Mouse (Mus musculus): ENCODE results near the gene Taf1c. TPM values are rescaled to one million over a fixed set of nuclear protein-coding genes. Genes with fewer than 3 reads are reported as not detected.

The Taf1c gene
- polyA plus RNA-seq, 1 experiment: 109 TPM

DNA sequence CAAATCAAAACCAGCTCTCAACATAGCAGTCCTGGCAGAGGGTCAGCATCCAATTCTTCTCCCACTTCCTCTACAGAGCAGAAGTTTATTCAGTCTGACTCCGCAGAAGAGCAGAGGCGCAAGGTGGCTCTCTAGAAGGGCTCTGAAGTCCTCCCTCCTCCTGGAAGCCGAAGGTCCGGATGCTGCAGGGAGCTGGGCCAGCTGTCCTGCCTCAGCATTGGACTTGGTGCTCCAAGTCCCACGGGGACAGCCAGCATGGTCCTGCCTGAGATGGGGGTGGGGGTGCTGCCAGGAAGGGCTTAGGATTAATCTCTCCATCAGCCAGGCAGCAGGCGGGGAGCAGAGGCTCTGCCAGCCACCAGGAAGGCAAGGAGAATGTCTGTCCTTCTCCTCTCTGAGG, 30.4 kb upstream of the Taf1c start, which contains the start of gene Kcng4:
Kcng4 (minus strand) TSS at position 303 of the 400 bp plus-strand sequence.
- Histone ChIP-seq H3K4me3 (ENCODE audit: control insufficient read depth, insufficient read depth, low read length) (no peak within 1 kb of the TSS), H3K4me1 (replicated peaks; ENCODE audit: control insufficient read depth, insufficient read depth, low read length) (no peaks in the 10 kb centered on the region), H3K27ac (ENCODE audit: control insufficient read depth, insufficient read depth, low read length) (no peak within 1 kb of the TSS), H3K36me3 (ENCODE audit: control insufficient read depth, insufficient read depth, low read length) (no peaks in the 10 kb centered on the region), H3K27me3 (ENCODE audit: control insufficient read depth, insufficient read depth, low read length) (no peaks in the 10 kb centered on the region; the same call in 1 of the 2 replicates)
- TF ChIP-seq CTCF (IDR thresholded peaks at IDR 0.05; ENCODE audit: borderline replicate concordance, control insufficient read depth, extremely low read depth, insufficient read depth, low read length, poor library complexity) (no peak), POLR2A (IDR thresholded peaks at IDR 0.05; ENCODE audit: control insufficient read depth, extremely low read depth, insufficient read depth, low read length, poor library complexity) (no peak)
- no peak for DNase-seq
- WGBS: 47% methylated on average over 6 of the region's 6 CpGs

DNA sequence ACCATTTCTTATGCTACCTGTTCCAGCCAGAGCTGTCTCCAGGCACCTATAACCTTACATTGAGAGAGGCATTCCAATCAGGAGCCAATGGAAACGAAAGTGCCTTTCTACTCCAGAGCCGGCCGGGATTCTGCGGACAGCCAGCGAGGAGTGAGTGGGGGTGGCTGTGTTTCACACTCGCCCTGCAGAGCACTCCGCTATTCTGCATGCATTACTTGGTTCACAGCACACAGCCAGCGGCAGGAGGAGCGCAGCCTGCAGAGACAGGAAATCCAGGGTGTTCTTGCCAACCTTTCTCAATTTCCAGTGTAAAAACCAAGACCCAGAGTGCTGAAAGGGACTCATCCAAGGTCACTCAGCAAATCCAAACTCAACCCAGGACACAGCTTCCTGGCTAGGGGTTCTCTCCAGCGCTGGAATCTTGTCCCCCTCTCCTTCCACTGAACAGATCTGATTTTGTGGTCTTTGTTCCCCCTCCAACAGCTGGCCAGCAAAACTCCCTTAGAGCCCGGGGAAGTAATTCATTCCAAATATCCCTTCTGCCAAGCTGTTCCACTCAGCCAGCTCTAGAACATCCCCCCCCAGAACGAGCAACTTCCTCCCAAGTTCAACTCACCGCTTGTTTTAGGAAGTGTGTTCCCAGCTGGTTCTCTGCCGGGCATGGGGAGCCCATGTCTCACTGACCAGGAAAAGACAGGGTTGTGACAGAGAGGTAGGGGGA, 29.8 kb upstream of the Taf1c start:
- WGBS: 35% methylated on average over 14 of the region's 14 CpGs
- Histone ChIP-seq H3K27me3 (ENCODE audit: control insufficient read depth, insufficient read depth, low read length) (no peaks in the 10 kb centered on the region; the same call in 1 of the 2 replicates), H3K4me3 (ENCODE audit: control insufficient read depth, insufficient read depth, low read length) (no peak overlapping the region), H3K27ac (ENCODE audit: control insufficient read depth, insufficient read depth, low read length) (no peak overlapping the region), H3K4me1 (replicated peaks; ENCODE audit: control insufficient read depth, insufficient read depth, low read length) (no peaks in the 10 kb centered on the region), H3K36me3 (ENCODE audit: control insufficient read depth, insufficient read depth, low read length) (no peaks in the 10 kb centered on the region)
- TF ChIP-seq POLR2A (IDR thresholded peaks at IDR 0.05; ENCODE audit: control insufficient read depth, extremely low read depth, insufficient read depth, low read length, poor library complexity): no peak
- no peak for TF ChIP-seq CTCF (IDR thresholded peaks at IDR 0.05; ENCODE audit: borderline replicate concordance, control insufficient read depth, extremely low read depth, insufficient read depth, low read length, poor library complexity)
- no peak for DNase-seq

DNA sequence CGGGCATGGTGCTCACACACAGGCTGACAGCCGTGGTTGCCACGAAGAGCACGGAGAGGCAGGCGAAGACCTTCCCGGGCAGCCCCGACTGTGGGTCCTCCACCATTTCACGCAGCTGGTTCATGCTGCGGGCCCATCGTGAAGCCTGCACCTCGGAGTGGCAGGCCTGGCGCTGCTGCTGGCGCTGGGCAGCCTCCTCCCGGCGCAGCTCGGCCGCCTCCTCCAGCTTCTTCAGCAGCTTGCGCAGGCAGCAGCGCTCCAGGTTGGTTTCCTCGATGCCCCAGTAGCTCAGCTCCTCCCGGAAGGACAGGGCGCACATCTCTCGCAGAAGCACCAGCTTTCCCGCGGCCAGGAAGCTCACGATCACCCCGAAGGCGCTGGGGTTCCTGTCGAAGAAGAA, 27.9 kb upstream of the Taf1c start:
- TF ChIP-seq CTCF (IDR thresholded peaks at IDR 0.05; ENCODE audit: borderline replicate concordance, control insufficient read depth, extremely low read depth, insufficient read depth, low read length, poor library complexity): no peak
- no peak for TF ChIP-seq POLR2A (IDR thresholded peaks at IDR 0.05; ENCODE audit: control insufficient read depth, extremely low read depth, insufficient read depth, low read length, poor library complexity)
- DNase-seq: no peak
- Histone ChIP-seq H3K36me3 (ENCODE audit: control insufficient read depth, insufficient read depth, low read length) (no peaks in the 10 kb centered on the region), H3K4me3 (ENCODE audit: control insufficient read depth, insufficient read depth, low read length) (no peak overlapping the region), H3K27ac (ENCODE audit: control insufficient read depth, insufficient read depth, low read length) (no peak overlapping the region), H3K4me1 (replicated peaks; ENCODE audit: control insufficient read depth, insufficient read depth, low read length) (no peaks in the 10 kb centered on the region), H3K27me3 (ENCODE audit: control insufficient read depth, insufficient read depth, low read length) (no peaks in the 10 kb centered on the region; the same call in 1 of the 2 replicates)
- WGBS: 56% methylated on average over 29 of the region's 29 CpGs

DNA sequence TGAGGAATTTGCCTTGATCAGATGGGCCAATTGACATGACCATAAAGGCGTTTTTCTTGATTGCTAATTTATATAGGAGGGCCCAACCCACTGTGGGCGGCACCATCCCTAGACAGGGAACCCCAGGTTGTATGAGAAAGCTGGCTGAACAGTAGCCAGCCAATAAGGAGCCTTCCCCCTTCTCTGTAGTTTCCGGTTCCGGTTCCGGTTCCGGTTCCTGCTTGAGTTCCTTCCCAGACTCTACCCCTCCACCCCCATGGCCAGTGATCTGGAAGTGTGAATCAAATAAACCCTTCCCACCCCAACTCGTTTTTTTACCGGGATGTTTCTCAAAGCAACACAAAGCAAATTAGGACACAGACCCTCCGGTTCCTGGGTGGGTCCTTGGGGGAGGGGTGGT, 27.2 kb upstream of the Taf1c start:
- no peaks in the 10 kb centered on the region for H3K36me3 ChIP-seq (ENCODE audit: control insufficient read depth, insufficient read depth, low read length)
- H3K4me3 ChIP-seq (ENCODE audit: control insufficient read depth, insufficient read depth, low read length): no peak overlapping the region
- no peak for DNase-seq
- no peaks in the 10 kb centered on the region; the same call in 1 of the 2 replicates for H3K27me3 ChIP-seq (ENCODE audit: control insufficient read depth, insufficient read depth, low read length)
- H3K27ac ChIP-seq (ENCODE audit: control insufficient read depth, insufficient read depth, low read length): no peak overlapping the region
- WGBS: 90% methylated on average over 9 of the region's 9 CpGs
- no peaks in the 10 kb centered on the region for H3K4me1 ChIP-seq (replicated peaks; ENCODE audit: control insufficient read depth, insufficient read depth, low read length)
- no peak for TF ChIP-seq CTCF (IDR thresholded peaks at IDR 0.05; ENCODE audit: borderline replicate concordance, control insufficient read depth, extremely low read depth, insufficient read depth, low read length, poor library complexity)
- TF ChIP-seq POLR2A (IDR thresholded peaks at IDR 0.05; ENCODE audit: control insufficient read depth, extremely low read depth, insufficient read depth, low read length, poor library complexity): no peak

DNA sequence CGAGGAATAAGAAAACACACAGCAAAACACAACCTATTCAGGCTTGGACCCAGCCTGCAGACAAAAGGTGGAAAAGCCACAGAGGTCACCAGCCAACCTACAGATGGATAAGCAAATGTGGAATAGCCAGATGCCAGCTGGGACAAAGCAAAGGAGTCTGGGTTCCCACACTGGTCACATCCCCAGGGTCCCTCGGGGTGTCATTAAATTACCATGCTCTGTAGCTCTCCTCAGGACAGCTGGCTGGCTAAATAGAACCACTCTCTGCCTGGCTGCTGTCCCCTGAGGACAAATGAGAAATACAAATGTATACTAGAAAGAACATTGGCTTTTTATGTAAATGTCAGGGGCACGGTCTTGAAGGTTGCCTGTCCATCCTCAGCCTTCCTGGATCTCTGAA, 25.8 kb upstream of the Taf1c start:
- Histone ChIP-seq H3K36me3 (ENCODE audit: control insufficient read depth, insufficient read depth, low read length) (no peaks in the 10 kb centered on the region), H3K4me1 (replicated peaks; ENCODE audit: control insufficient read depth, insufficient read depth, low read length) (no peaks in the 10 kb centered on the region), H3K27me3 (ENCODE audit: control insufficient read depth, insufficient read depth, low read length) (no peaks in the 10 kb centered on the region; the same call in 1 of the 2 replicates), H3K27ac (ENCODE audit: control insufficient read depth, insufficient read depth, low read length) (no peak overlapping the region), H3K4me3 (ENCODE audit: control insufficient read depth, insufficient read depth, low read length) (no peak overlapping the region)
- TF ChIP-seq POLR2A (IDR thresholded peaks at IDR 0.05; ENCODE audit: control insufficient read depth, extremely low read depth, insufficient read depth, low read length, poor library complexity) (no peak), CTCF (IDR thresholded peaks at IDR 0.05; ENCODE audit: borderline replicate concordance, control insufficient read depth, extremely low read depth, insufficient read depth, low read length, poor library complexity) (no peak)
- no peak for DNase-seq
- 66% methylated on average over 3 of the region's 3 CpGs for WGBS

DNA sequence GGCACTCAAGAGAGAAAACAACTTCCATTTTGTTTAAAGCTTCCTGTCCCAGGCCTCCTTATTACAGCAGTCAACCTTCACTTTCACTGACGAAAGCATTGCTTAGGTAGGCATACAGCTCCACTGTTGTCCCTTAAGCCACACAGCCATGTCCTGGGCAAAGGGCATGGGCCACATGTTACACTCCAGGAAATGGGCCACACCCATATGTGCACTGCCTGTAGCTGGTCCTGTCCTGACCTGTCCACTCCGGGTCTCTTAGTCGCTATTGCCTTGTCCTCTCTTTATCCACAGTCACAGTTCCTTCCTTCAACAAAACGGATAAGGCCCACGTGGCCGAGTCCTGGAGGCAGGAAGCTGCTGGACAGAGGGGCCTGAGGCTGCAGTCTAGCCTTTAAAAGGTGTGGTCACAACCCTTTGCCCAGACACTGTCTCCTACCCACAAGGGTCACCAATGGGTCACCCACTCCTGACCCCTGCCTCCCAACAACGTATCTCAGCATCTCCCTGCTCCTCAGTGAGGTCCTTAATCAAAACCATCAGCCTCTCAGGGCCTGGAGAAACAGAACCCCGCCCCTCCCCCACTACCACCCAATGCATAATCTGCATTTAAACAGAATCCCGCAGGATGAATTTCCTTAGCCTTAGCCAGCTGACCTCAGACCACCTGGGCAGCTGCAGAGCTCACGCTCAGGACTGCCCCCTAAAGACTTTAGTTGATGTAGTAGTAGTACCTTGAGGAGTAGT, 22.8 kb upstream of the Taf1c start:
- no peak for DNase-seq
- Histone ChIP-seq H3K4me3 (ENCODE audit: control insufficient read depth, insufficient read depth, low read length) (no peak overlapping the region), H3K4me1 (replicated peaks; ENCODE audit: control insufficient read depth, insufficient read depth, low read length) (no peaks in the 10 kb centered on the region), H3K36me3 (ENCODE audit: control insufficient read depth, insufficient read depth, low read length) (no peaks in the 10 kb centered on the region), H3K27me3 (ENCODE audit: control insufficient read depth, insufficient read depth, low read length) (no peaks in the 10 kb centered on the region), H3K27ac (ENCODE audit: control insufficient read depth, insufficient read depth, low read length) (no peak overlapping the region)
- TF ChIP-seq CTCF (IDR thresholded peaks at IDR 0.05; ENCODE audit: borderline replicate concordance, control insufficient read depth, extremely low read depth, insufficient read depth, low read length, poor library complexity) (no peak), POLR2A (IDR thresholded peaks at IDR 0.05; ENCODE audit: control insufficient read depth, extremely low read depth, insufficient read depth, low read length, poor library complexity) (no peak)
- 84% methylated on average over 10 of the region's 10 CpGs for WGBS
